Mouse (Mus musculus): Measurements from ENCODE around the gene Ncapd3. TPM values are rescaled to one million over a fixed set of nuclear protein-coding genes. Genes with fewer than 3 reads are reported as not detected.

Ncapd3 gene
- total RNA-seq, 1 experiment from 2014 or later: 44.2 TPM

DNA sequence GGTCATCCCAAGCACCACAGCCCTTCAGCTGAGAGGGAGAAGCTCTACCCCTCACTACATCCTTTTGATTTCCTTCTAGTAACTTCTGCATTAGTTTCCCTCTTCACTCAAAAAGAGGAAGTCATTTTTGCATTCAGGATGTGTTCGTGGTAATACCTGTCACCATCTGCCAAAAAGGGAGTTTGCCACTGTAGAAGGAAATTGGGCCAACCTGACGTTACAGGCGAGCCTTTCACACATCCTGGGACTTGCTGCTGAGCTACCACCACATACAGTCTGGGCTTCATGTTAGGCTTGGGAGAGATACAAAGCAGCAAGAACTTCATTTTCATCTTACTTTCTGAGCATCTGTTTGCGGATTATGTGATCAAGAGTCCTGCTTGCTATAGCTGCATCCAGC lies 6.3 kb upstream of the Ncapd3 start:
- peak; percentile 95 to 97 for ATAC-seq (replicated peaks in 1 of 2; ENCODE audit: insufficient read depth in 1 of 2, low FRiP score in 2 of 2, low TSS enrichment in 1 of 2, low read depth in 1 of 2, poor library complexity in 2 of 2, severe bottlenecking in 2 of 2)

DNA sequence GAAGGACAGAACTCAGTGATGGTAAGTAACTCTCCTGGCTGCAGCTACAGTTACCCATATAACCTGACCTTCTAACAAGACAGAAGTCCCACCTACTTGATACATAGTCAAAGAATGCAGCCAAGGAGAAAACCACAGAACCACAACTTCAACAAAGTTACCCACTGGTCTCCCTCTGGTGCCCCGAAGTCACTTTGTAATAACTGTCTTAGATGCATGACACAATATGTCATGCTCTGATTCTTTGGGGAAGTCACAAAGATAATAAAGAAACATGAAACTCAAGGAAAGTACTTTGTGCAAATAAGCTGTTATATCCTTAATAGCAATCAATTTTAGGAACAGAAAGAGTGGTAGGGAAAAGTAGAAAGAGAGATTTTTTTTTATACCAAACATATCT lies 3.3 kb upstream of the Ncapd3 start:
- 0 out of 4 replicates have a peak, but pooled peaks of 1 of the 2 experiments have one; percentile 4 for ATAC-seq (replicated peaks in 1 of 2; ENCODE audit: insufficient read depth in 1 of 2, low FRiP score in 2 of 2, low TSS enrichment in 1 of 2, low read depth in 1 of 2, poor library complexity in 2 of 2, severe bottlenecking in 2 of 2)

DNA sequence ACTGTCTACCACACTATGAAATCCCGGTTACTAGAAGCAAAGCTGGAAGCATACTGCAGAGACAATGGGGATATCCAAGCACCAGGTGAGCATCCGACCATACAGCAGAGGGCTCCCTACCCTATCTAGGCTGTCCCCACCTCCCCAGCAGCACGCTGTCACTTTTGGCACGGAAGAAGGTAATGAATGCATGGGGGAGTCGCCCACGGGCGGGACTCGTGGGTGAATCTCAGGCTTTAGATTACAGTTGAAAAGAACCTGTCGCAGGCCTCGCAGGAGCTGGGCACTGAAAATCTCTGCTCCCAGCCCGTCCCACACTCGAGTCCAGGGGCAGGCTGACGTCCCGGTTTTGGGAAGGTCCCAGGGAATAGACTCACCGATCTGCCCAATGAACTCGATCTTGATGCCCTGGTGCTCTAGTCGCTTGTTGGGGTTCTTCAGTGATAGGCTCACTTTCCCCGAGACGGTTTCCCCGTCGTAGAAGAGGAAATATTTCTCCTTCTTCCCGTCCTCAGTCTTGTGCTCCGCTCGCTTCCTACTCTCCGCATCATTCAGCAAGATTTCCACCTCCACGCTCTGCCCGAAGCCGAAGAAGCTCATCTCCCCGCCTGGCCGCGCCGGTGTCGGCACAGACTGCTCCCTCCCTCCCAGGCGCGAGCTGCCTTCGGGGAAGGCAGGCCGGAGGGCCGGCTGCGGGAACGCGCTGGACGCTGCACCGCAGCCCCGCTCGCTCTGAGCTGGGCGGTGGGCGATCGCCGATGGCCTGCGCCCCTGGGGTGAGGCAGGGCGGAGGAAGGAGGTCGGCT lies 750 bp upstream of the Ncapd3 start:
- ATAC-seq (replicated peaks in 1 of 2; ENCODE audit: insufficient read depth in 1 of 2, low FRiP score in 2 of 2, low TSS enrichment in 1 of 2, low read depth in 1 of 2, poor library complexity in 2 of 2, severe bottlenecking in 2 of 2): 0 out of 4 replicates have a peak, but pooled peaks of 1 of the 2 experiments have one; percentile 8

DNA sequence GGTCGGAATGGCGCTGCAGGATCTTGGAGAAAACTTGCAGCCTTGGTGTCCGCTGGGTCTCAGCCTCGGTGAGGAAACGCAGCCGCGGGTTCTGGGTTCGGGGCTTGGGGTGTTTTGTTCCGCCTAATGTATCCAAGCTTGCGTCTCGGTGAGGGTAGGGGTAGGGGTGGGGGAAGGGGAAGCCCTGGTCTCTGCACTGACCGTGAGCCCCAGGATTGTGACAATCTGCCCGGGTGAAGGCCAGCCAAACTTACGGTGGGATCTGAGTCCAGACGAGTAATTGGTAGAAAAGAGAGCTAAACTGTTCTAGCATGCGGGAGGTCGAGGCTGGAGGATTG lies 757 bp downstream of the Ncapd3 start:
- no peak for ATAC-seq (replicated peaks in 1 of 2; ENCODE audit: insufficient read depth in 1 of 2, low FRiP score in 2 of 2, low TSS enrichment in 1 of 2, low read depth in 1 of 2, poor library complexity in 2 of 2, severe bottlenecking in 2 of 2)

DNA sequence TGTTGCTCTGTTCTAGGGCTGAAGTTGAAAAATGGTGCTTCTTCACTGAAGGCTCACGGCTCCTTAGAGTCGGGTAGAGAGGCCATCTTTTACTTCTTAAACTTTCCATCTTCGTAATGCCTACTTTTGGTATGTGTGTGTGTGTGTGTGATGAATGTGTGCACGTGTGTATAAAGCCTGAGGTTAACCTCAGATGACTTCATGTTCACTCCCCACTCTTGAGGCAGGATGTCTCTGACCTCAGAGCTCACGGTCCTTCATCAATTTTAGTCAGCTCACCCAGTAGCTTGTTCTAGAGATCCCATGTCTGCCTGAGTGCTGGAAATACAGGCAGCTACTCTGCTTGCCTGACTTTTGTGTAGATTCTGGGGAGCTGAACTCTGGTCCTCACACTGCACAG lies 13.9 kb downstream of the Ncapd3 start:
- ATAC-seq (replicated peaks in 1 of 2; ENCODE audit: insufficient read depth in 1 of 2, low FRiP score in 2 of 2, low TSS enrichment in 1 of 2, low read depth in 1 of 2, poor library complexity in 2 of 2, severe bottlenecking in 2 of 2): no peak

DNA sequence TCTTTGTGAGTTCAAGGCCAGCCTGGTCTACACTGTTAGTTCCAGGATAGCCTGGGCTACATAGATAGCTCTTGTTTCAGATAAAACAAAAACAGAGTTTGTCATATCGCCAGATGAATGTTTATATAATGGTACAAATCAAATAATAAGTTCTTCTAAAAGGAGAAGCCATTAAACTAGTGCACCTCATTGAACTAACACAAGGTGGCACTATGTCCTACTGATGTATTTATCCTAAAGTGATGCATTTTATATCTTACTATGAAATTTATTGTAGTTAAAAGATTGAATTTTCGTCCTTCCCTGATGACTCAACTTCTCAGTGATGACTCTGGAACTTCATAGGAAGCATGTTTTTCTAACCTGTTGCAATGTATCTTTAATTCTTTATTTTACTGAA lies 19.5 kb downstream of the Ncapd3 start:
- no peak for ATAC-seq (replicated peaks in 1 of 2; ENCODE audit: insufficient read depth in 1 of 2, low FRiP score in 2 of 2, low TSS enrichment in 1 of 2, low read depth in 1 of 2, poor library complexity in 2 of 2, severe bottlenecking in 2 of 2)

DNA sequence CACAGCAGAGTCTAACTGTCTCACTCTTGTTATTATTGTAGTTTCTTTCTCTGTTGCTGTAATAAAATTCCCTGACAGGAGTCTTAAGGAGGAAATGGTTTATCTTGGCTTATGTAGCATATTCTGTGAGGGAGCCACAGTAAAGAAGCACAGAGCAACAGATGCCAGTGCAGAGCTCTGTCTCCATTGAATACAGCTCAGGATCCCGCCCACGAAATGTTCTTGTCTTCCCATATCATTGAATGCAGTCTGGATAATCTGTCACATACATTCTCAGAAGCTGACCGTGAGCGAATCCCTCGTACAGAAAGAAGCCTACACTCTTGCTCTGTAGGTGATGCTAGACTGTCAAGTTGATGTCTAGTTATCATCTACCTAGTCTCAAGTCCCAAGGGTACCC lies 28.4 kb downstream of the Ncapd3 start:
- no peak for ATAC-seq (replicated peaks in 1 of 2; ENCODE audit: insufficient read depth in 1 of 2, low FRiP score in 2 of 2, low TSS enrichment in 1 of 2, low read depth in 1 of 2, poor library complexity in 2 of 2, severe bottlenecking in 2 of 2)

DNA sequence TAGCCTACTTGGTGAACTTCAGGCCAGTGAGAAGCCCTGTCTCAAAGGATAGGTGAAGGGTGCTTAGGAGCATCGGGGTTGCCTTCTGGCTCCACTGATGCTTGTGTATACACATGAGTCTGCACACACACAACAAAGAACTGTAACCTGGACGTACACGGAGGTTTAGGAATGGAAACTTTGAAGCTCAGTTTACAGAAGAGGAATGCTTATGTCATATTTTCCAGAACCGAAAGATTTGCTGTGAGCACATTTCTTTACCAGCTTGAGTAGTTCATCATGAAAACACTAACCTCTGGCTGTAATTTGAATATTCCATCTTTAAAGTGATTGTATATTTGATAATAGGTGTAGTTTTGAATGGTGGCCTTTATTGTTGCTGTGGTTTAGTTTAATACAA lies 40.9 kb downstream of the Ncapd3 start:
- ATAC-seq (replicated peaks in 1 of 2; ENCODE audit: insufficient read depth in 1 of 2, low FRiP score in 2 of 2, low TSS enrichment in 1 of 2, low read depth in 1 of 2, poor library complexity in 2 of 2, severe bottlenecking in 2 of 2): no peak

DNA sequence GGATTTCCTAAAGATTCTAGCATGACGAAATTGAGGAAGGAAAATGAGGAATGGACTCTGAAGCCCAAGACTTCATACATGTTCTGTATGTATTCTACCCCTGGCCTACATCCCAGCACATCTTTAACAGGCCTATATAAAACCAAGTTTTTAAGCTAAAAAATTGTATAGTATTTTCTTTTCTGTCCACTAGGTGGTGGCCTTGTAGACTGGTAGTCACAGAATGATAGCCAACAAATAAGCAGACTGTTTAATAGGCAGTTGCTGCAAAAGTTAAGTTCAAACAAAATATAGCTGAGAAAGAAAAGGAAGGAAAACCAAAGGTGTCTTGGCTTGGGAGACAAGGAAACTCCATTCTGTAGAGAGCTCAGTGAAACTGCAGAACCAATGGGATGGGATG lies 44.7 kb downstream of the Ncapd3 start:
- peak in 1 of 2 experiments; percentile 25; a peak in 2 of 4 replicates for ATAC-seq (replicated peaks in 1 of 2; ENCODE audit: insufficient read depth in 1 of 2, low FRiP score in 2 of 2, low TSS enrichment in 1 of 2, low read depth in 1 of 2, poor library complexity in 2 of 2, severe bottlenecking in 2 of 2)

DNA sequence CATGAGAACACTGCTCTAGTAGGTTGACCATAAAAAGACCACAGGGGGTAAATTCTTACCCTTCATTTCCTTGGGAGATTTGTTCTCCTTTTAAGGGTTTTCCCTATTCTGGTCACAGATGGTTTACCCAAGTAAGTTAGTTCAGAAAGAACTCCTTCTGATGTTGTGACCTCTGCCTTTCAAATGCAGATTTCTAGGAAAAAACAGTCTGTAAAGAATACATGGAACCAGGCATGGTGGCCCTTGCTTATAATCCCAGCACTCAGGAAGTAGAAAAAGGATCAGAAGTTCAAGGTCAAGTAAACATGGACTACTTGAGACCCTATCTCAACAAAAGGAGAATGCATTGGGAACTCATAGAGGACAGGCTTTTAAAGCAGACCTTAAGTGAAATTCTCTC lies 45.8 kb downstream of the Ncapd3 start:
- no peak for ATAC-seq (replicated peaks in 1 of 2; ENCODE audit: insufficient read depth in 1 of 2, low FRiP score in 2 of 2, low TSS enrichment in 1 of 2, low read depth in 1 of 2, poor library complexity in 2 of 2, severe bottlenecking in 2 of 2)

DNA sequence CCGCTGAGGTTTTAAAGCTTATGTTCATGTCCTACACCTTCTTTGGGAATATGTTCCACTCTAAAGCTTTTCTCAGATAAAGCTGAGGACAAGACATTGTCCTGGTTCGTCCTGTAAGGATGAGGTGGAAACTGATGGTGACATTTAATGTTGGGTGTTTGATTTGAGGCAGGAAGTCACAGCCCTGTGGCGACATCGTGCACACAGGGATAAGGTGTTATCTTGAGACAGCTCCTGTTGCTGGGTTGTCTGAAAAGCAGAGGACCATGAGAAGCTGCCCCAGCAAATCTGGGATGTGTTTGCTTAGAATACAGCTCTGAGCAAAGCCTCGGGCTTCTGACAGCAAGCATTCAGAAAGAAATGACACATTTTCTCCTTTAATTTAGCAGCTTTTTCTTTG lies 56.3 kb downstream of the Ncapd3 start:
- no peak for ATAC-seq (replicated peaks in 1 of 2; ENCODE audit: insufficient read depth in 1 of 2, low FRiP score in 2 of 2, low TSS enrichment in 1 of 2, low read depth in 1 of 2, poor library complexity in 2 of 2, severe bottlenecking in 2 of 2)

DNA sequence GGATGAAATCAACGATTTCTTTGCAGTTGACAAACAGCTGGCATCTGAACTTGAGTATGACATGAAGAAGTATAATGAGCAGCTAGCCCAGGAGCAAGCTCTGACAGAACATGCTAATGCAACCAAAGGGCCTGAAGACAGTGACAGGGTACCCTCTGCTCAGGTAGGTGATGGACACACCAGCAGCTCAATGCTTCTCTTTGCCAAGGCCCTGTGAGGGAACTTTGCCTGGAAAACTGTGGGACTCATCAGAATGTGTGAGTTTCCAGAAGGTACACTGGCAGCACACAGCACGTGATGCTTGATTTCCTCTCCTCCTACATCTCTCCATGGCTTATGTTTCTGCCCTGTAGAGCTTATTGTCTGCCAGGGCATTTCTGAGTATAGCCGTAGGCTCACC lies 57.4 kb downstream of the Ncapd3 start:
- ATAC-seq (replicated peaks in 1 of 2; ENCODE audit: insufficient read depth in 1 of 2, low FRiP score in 2 of 2, low TSS enrichment in 1 of 2, low read depth in 1 of 2, poor library complexity in 2 of 2, severe bottlenecking in 2 of 2): no peak

DNA sequence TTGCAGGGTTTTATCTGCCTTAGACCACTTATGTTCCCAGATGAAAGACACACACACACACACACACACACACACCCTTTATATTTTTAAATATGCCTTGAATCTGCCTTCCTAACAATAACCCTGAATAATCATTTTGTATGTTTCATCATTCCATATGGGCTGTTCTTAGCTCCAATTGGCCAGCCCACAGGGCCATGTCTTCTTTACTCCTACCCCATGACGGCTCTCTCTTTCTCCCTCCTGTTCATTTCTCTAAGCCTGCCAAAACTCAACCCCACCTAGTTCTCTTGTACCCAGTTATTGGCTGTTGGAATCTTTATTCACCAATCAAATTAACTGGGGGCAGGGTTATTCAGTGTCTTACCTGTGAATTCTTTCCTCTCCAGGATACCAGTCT lies 60.2 kb downstream of the Ncapd3 start:
- no peak for ATAC-seq (replicated peaks in 1 of 2; ENCODE audit: insufficient read depth in 1 of 2, low FRiP score in 2 of 2, low TSS enrichment in 1 of 2, low read depth in 1 of 2, poor library complexity in 2 of 2, severe bottlenecking in 2 of 2)

DNA sequence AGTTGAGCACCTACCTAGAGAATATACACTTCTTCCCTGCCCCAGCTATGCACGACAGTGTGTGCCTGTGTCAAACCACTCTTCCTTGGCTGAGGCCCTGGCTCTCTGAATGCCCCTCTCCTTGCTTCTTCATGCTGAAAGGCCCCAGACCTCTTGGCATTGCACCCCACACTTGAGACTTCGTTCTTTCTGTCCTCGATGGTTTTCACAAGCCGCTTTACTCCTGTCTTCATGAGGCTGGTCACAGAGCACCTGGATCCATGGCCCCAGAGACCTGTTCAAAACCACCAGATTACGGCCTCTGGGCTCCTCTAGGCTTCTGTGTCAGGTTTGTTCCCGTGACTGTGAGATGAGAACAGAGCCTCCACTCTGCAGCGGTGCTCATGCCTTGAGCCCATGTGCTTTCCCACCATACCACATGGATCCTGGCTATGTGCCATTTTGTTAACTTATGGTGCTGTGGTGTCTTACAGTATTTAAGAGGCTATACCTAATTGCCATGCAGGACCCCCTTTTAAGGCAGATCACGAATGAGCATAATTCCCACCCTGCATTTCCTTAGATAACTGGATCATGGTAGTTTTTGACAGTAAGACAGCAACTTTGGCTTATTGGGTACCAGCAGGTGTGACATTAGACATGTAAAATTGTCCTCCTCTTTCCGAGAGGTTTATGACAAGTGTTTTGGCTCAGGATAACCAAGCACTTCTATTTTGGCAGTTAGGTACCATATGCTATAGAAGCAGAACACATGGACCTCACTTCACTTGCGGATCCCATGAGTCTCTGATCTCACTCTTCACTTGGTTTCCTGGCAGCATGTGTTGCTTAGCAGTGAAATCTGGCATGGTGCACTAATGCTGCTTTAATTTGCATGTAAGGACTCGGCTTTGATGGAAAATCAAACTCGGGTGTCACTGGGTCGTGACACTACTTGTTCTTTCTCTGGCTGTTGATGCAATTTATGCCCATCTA lies 61.1 kb downstream of the Ncapd3 start:
- no peak for ATAC-seq (replicated peaks in 1 of 2; ENCODE audit: insufficient read depth in 1 of 2, low FRiP score in 2 of 2, low TSS enrichment in 1 of 2, low read depth in 1 of 2, poor library complexity in 2 of 2, severe bottlenecking in 2 of 2)

DNA sequence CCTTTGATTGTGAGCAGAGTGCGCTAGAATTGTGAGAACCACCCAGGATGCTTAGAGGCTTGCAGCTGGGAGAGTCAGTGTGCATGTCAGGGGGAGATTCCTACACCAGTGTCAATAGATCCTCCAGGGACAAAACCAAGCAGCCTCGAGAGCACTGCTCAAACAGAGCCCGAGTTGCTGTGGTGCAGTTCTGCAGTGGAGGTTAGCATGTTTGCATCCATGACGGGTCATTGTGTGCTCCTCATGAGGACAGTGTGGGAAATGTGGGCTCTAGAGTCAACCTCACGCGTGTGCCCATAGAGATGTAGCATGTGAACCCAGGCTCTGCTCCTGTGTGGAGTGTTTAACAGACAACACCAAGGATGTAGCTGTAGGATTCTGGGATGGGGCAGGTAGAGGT lies 62.9 kb downstream of the Ncapd3 start:
- no peak for ATAC-seq (replicated peaks in 1 of 2; ENCODE audit: insufficient read depth in 1 of 2, low FRiP score in 2 of 2, low TSS enrichment in 1 of 2, low read depth in 1 of 2, poor library complexity in 2 of 2, severe bottlenecking in 2 of 2)

DNA sequence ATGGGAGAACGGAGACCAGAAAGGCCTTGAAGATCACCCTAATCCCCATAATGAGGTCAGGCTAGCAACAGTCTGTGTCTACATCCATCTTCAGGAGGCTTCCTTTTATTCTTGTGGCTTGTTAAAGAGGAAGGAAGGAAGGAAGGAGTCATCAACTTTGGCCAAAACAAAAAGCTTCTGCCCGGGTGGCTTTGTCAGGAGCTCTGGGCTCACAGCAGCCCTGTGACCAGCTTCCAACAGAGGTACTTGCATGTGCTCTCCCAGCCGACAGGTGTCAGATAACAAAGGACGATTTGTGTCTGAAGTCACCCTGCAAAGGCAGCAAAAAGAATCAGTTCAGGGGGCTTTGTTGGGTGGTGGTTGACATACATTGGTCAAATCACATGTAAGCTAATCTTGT lies 68.1 kb downstream of the Ncapd3 start:
- peak; percentile 18 to 25; a peak in 1 of 4 replicates for ATAC-seq (replicated peaks in 1 of 2; ENCODE audit: insufficient read depth in 1 of 2, low FRiP score in 2 of 2, low TSS enrichment in 1 of 2, low read depth in 1 of 2, poor library complexity in 2 of 2, severe bottlenecking in 2 of 2)

DNA sequence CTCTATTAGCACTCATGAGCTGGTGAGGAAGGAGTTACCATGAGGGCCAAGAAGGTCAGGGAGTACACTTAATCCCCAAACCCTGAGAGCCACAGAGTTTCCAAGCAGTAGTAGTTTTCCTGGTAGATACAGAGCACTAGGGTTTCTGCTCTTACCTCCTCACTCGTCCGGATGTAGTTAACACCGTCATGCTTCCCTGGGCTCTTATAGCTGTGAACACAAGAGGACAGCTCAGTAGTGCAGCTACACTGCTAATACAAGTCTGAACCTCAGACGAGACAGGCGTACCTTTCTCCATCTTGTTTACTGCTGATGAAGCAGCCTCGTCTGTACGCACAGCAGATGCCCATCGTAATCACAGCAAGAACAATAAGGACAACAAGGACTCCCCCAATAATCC lies 68.6 kb downstream of the Ncapd3 start:
- ATAC-seq (replicated peaks in 1 of 2; ENCODE audit: insufficient read depth in 1 of 2, low FRiP score in 2 of 2, low TSS enrichment in 1 of 2, low read depth in 1 of 2, poor library complexity in 2 of 2, severe bottlenecking in 2 of 2): no peak

DNA sequence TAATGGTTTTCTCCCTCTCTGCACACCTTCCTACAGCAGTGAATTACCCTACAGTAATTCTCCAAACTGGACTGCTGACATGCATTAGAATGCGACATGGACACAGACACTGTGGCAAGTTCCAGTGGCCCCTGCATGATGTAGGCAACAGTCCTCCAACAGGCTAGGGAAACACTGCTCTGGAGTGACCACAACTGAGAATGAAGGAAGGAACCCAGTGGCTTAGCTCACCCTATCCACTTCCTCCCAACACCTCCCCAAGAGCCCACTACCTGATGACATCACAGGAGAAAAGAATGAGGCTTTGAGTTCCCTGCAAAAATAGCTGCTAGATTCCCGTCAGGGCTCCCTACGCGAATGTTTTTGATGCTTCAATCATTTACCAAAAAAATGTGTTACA lies 69.5 kb downstream of the Ncapd3 start:
- peak; percentile 94 to 97 for ATAC-seq (replicated peaks in 1 of 2; ENCODE audit: insufficient read depth in 1 of 2, low FRiP score in 2 of 2, low TSS enrichment in 1 of 2, low read depth in 1 of 2, poor library complexity in 2 of 2, severe bottlenecking in 2 of 2)

Data from hematopoietic stem cell, adult 5-6 weeks (primary cell).